Mouse (Mus musculus) MEL (cell line): ENCODE data around the gene Nop58. TPM values are rescaled to one million over a fixed set of nuclear protein-coding genes. Genes with fewer than 3 reads are reported as not detected.

ENCODE experiments used
- DNase-seq: peaks from one replicate; pipeline ENCODE4 v3.0.0; 2011; ENCODE audit warnings: low read depth, low spot score
- H3K27ac ChIP-seq: 2 replicates; pipeline ENCODE4 v1.5.1; 2012; ENCODE audit warnings: low read depth, mild to moderate bottlenecking, control low read depth, low read length, moderate library complexity; ENCODE audit not compliant: control insufficient read depth
- H3K27me3 ChIP-seq, 2 experiments: fragments of 150-350 bp in 1 of 2; sonication (generic) in 1 of 2; 2 replicates each; pipeline ENCODE4 v1.6.1; 2012; ENCODE audit warnings: low read length in 2 of 2, mild to moderate bottlenecking in 2 of 2, improper control_type of control experiment in 1 of 2, moderate library complexity in 1 of 2; ENCODE audit not compliant: insufficient read depth in 2 of 2, control insufficient read depth in 1 of 2
- H3K36me3 ChIP-seq, 2 experiments: 2 replicates each; pipeline ENCODE4 v1.6.1; 2012 to 2014; ENCODE audit warnings: low read length in 2 of 2, improper control_type of control experiment in 1 of 2, inconsistent platforms in 1 of 2, mild to moderate bottlenecking in 1 of 2; ENCODE audit not compliant: insufficient read depth in 2 of 2, control insufficient read depth in 1 of 2
- H3K4me1 ChIP-seq, 2 experiments: fragments of 150-350 bp in 1 of 2; sonication (generic) in 1 of 2; 2 replicates each; pipeline ENCODE4 v1.6.1; 2012; ENCODE audit warnings: low read length in 2 of 2, improper control_type of control experiment in 1 of 2, mild to moderate bottlenecking in 1 of 2; ENCODE audit not compliant: insufficient read depth in 2 of 2, control insufficient read depth in 1 of 2
- H3K4me3 ChIP-seq, 2 experiments: fragments of 150-350 bp in 1 of 2; sonication (generic) in 1 of 2; 2 replicates each; pipeline ENCODE4 v1.5.1; 2012; ENCODE audit warnings: low read depth in 2 of 2, low read length in 2 of 2, mild to moderate bottlenecking in 2 of 2, moderate library complexity in 2 of 2, control low read depth in 1 of 2, improper control_type of control experiment in 1 of 2; ENCODE audit not compliant: control insufficient read depth in 1 of 2, insufficient read depth in 1 of 2
- H3K79me2 ChIP-seq: 2 replicates; pipeline ENCODE4 v1.6.1; 2012; ENCODE audit warnings: mild to moderate bottlenecking, low read length, moderate library complexity; ENCODE audit not compliant: control insufficient read depth, poor library complexity, insufficient read depth
- H3K9ac ChIP-seq: 2 replicates; pipeline ENCODE4 v1.6.1; 2012; ENCODE audit warnings: low read depth, mild to moderate bottlenecking, control low read depth, low read length, moderate library complexity; ENCODE audit not compliant: control insufficient read depth, poor library complexity, severe bottlenecking
- H3K9me3 ChIP-seq: fragments of 150-350 bp; sonication (generic); replicated peaks from 2 replicates; pipeline ENCODE4 v1.6.1; 2012; ENCODE audit warnings: mild to moderate bottlenecking, low read length, improper control_type of control experiment, moderate library complexity; ENCODE audit not compliant: insufficient read depth
- CHD1 ChIP-seq: IDR thresholded peaks from 2 replicates; pipeline ENCODE4 v1.6.1; 2012; ENCODE audit warnings: low read depth, mild to moderate bottlenecking, inconsistent platforms, low read length, improper control_type of control experiment
- CTCF ChIP-seq, 3 experiments: IDR thresholded peaks in 2 of 3; conservative IDR thresholded peaks in 1 of 3; 2 replicates each; pipeline ENCODE4 v1.5.1; 2011 to 2012; ENCODE audit warnings: low read length in 3 of 3, low read depth in 2 of 3, mild to moderate bottlenecking in 2 of 3, improper control_type of control experiment in 1 of 3, inconsistent platforms in 1 of 3, mixed read lengths in 1 of 3, moderate library complexity in 1 of 3; ENCODE audit not compliant: control insufficient read depth in 1 of 3, insufficient read depth in 1 of 3, poor library complexity in 1 of 3, severe bottlenecking in 1 of 3
- ELF1 ChIP-seq: IDR thresholded peaks from 2 replicates; pipeline ENCODE4 v1.6.1; 2014; ENCODE audit warnings: low read depth, mild to moderate bottlenecking, inconsistent platforms, low read length, improper control_type of control experiment, moderate library complexity
- EP300 ChIP-seq, 2 experiments: IDR thresholded peaks; 2 replicates each; pipeline ENCODE4 v1.6.1; 2011; ENCODE audit warnings: improper control_type of control experiment in 2 of 2, low read length in 2 of 2, low read depth in 1 of 2, mild to moderate bottlenecking in 1 of 2
- ETS1 ChIP-seq: IDR thresholded peaks from 2 replicates; pipeline ENCODE4 v1.6.1; 2012; ENCODE audit warnings: low read depth, mild to moderate bottlenecking, inconsistent platforms, low read length, improper control_type of control experiment, moderate library complexity
- GABPA ChIP-seq: IDR thresholded peaks from 2 replicates; pipeline ENCODE4 v1.6.1; 2012; ENCODE audit warnings: low read depth, mild to moderate bottlenecking, inconsistent platforms, low read length, improper control_type of control experiment, moderate library complexity
- GATA1 ChIP-seq: IDR thresholded peaks from 2 replicates; pipeline ENCODE4 v1.6.1; 2011; ENCODE audit warnings: low read depth, low read length, improper control_type of control experiment
- HCFC1 ChIP-seq: IDR thresholded peaks from 2 replicates; pipeline ENCODE4 v1.6.1; 2012; ENCODE audit warnings: low read depth, mild to moderate bottlenecking, inconsistent platforms, low read length, improper control_type of control experiment, moderate library complexity
- MAFK ChIP-seq: IDR thresholded peaks from 2 replicates; pipeline ENCODE4 v1.6.1; 2011; ENCODE audit warnings: low read depth, mild to moderate bottlenecking, low read length, improper control_type of control experiment, borderline replicate concordance
- MEF2A ChIP-seq: IDR thresholded peaks from 2 replicates; pipeline ENCODE4 v1.6.1; 2014; ENCODE audit warnings: low read depth, mild to moderate bottlenecking, inconsistent platforms, low read length, improper control_type of control experiment; ENCODE audit not compliant: poor library complexity, insufficient replicate concordance, severe bottlenecking; ENCODE audit errors: extremely low read depth
- MXI1 ChIP-seq: IDR thresholded peaks from 2 replicates; pipeline ENCODE4 v1.6.1; 2011; ENCODE audit warnings: mild to moderate bottlenecking, low read depth, low read length, improper control_type of control experiment
- MYC ChIP-seq: IDR thresholded peaks from 2 replicates; pipeline ENCODE4 v1.6.1; 2011; ENCODE audit warnings: low read depth, mild to moderate bottlenecking, low read length, improper control_type of control experiment, moderate library complexity
- POLR2A ChIP-seq, 2 experiments: IDR thresholded peaks; 2 replicates each; pipeline ENCODE4 v1.6.1; 2011 to 2012; ENCODE audit warnings: low read length in 2 of 2, mild to moderate bottlenecking in 2 of 2, control low read depth in 1 of 2, improper control_type of control experiment in 1 of 2, low read depth in 1 of 2, moderate library complexity in 1 of 2; ENCODE audit not compliant: control insufficient read depth in 1 of 2, insufficient read depth in 1 of 2, poor library complexity in 1 of 2
- POLR2AphosphoS2 ChIP-seq: IDR thresholded peaks from 2 replicates; pipeline ENCODE4 v1.6.1; 2011; ENCODE audit warnings: low read length, improper control_type of control experiment
- RAD21 ChIP-seq: IDR thresholded peaks from 2 replicates; pipeline ENCODE4 v1.6.1; 2011; ENCODE audit warnings: mild to moderate bottlenecking, low read depth, low read length, improper control_type of control experiment
- RCOR1 ChIP-seq: IDR thresholded peaks from 2 replicates; pipeline ENCODE4 v1.6.1; 2012; ENCODE audit warnings: low read depth, mild to moderate bottlenecking, inconsistent platforms, low read length, improper control_type of control experiment
- SIN3A ChIP-seq: IDR thresholded peaks from 2 replicates; pipeline ENCODE4 v1.6.1; 2012; ENCODE audit warnings: low read length, improper control_type of control experiment, inconsistent platforms
- TCF12 ChIP-seq: IDR thresholded peaks from 2 replicates; pipeline ENCODE4 v1.6.1; 2014; ENCODE audit warnings: low read depth, mild to moderate bottlenecking, inconsistent platforms, low read length, improper control_type of control experiment, moderate library complexity
- USF1 ChIP-seq: IDR thresholded peaks from 2 replicates; pipeline ENCODE4 v1.6.1; 2014; ENCODE audit warnings: low read depth, mild to moderate bottlenecking, inconsistent platforms, low read length, improper control_type of control experiment, moderate library complexity
- USF2 ChIP-seq, 2 experiments: IDR thresholded peaks; 2 replicates each; pipeline ENCODE4 v1.6.1; 2011 to 2012; ENCODE audit warnings: improper control_type of control experiment in 2 of 2, low read length in 2 of 2, borderline replicate concordance in 1 of 2, inconsistent platforms in 1 of 2, low read depth in 1 of 2, mild to moderate bottlenecking in 1 of 2; ENCODE audit not compliant: insufficient read depth in 1 of 2
- ZC3H11A ChIP-seq: IDR thresholded peaks from 2 replicates; pipeline ENCODE4 v1.6.1; 2012; ENCODE audit warnings: low read depth, mild to moderate bottlenecking, inconsistent platforms, low read length, improper control_type of control experiment
- ZKSCAN1 ChIP-seq: IDR thresholded peaks from 2 replicates; pipeline ENCODE4 v1.6.1; 2012; ENCODE audit warnings: low read depth, mild to moderate bottlenecking, inconsistent platforms, low read length, improper control_type of control experiment, moderate library complexity
- ZMIZ1 ChIP-seq: IDR thresholded peaks from 2 replicates; pipeline ENCODE4 v1.6.1; 2012; ENCODE audit warnings: low read depth, mild to moderate bottlenecking, inconsistent platforms, low read length, improper control_type of control experiment, moderate library complexity
- ZNF384 ChIP-seq: IDR thresholded peaks from 2 replicates; pipeline ENCODE4 v1.6.1; 2012; ENCODE audit warnings: low read depth, mild to moderate bottlenecking, inconsistent platforms, low read length, improper control_type of control experiment
- polyA plus RNA-seq, 2 experiments: library from polyadenylated mRNA; stranded (reverse) in 1 of 2; unstranded in 1 of 2; fragments of >175 nt in 1 of 2; fragments of >200 nt in 1 of 2; gene quantifications; 2 replicates each; pipeline versions ENCODE4 v1.2.1 to v1.2.4; 2012; ENCODE audit warnings: low replicate concordance in 2 of 2, low read depth in 1 of 2; ENCODE audit not compliant: insufficient read length in 2 of 2, insufficient read depth in 1 of 2, missing spikeins in 1 of 2
- total RNA-seq: library from RNA; depleted of rRNA; stranded (reverse); fragments of 300-350 nt; gene quantifications from 2 replicates; pipeline ENCODE4 v1.2.3, GENCODE M21; 2012

The Nop58 gene
- total and polyA plus RNA-seq, 3 experiments = 474 to 1,828 (median 590) TPM

DNA sequence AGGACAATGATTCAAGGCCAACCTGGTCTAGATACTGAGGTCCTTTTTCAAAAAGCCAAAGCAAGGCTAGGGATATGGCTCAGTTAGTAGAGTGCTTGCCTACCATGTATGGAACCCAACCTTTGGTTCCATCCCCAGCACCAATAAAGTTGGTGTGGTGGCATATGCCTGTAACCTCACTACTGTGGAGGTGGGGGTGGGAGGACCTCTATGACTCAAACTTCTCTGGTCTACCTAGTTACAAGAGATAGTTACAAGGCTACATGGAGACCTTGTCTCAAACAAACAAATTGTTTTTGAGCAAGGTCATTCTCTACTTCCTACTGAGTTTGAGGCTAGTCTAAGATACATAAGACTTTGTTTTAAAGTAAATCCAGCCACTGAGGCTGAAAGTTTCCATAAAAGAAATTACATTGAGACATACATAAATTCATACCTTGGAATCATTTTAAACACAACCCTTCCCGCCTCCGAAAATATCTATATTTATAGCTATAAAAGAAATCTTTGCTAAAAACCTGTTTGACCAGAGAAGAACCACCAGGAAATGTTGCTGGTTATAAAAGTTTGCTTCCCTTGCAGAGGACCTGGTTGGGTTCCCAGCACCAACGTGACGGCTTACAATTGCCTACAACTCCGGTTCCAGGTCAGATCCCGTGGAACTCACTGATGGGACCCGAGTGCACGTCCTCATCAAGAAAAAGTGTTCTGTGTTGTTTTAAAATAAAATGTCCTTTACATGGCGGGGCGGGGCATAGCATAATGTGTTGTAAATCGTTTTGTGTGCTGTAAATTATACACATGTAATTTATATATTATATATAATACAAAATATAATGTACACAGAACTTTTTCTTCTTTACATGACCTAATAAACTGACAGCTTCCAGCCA is 599 bp upstream of the Nop58 start (continued):
- TF ChIP-seq USF2 (IDR thresholded peaks at IDR 0.05; ENCODE audit: borderline replicate concordance in 1 of 2, insufficient read depth in 1 of 2, low read depth in 1 of 2, low read length in 2 of 2) (no peak), POLR2AphosphoS2 (0 out of 2 replicates have a peak, but pooled peaks have one; percentile 6), RCOR1 (no peak), ZC3H11A (no peak), MAFK (no peak), HCFC1 (no peak), GABPA (no peak), RAD21 (no peak), ZMIZ1 (peak; percentile 51; the same call in 1 of the 2 replicates), EP300 (IDR thresholded peaks at IDR 0.05; ENCODE audit: low read depth in 1 of 2, low read length in 2 of 2) (no peak), ELF1 (no peak)

DNA sequence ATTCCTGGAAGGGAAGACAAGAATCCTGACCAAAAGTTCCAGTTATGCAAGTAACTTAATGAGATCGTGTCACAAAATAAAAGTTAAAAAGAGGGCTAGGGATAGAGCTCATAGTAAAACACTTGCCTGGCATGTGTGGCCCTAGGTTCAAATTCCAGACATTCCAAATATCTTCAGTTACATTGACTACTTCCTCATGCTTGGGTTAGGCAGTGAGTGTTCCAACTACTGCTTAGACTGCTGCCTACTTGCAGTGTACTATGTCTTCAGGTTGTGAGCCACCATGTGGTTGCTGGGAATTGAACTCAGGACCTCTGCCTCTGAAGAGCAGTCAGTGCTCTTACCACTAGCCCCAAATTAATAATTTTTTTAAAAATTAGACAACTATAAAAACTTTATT is 2.7 kb downstream of the Nop58 start:
- peak; percentile 62 for DNase-seq
- peaks cover 35 to 43% of the 10 kb centered on the region in 2 experiments for H3K36me3 ChIP-seq
- no peaks in the 10 kb centered on the region for H3K9me3 ChIP-seq
- peak; percentile 40; the same call in 1 of the 2 replicates for TF ChIP-seq MXI1
- peak; percentile 38; the same call in 1 of the 2 replicates for TF ChIP-seq SIN3A
- no peak for TF ChIP-seq MEF2A
- TF ChIP-seq, all 39 proteins: peak for 2
- H3K79me2 ChIP-seq = peaks cover 56% of the 10 kb centered on the region
- peak overlapping the region; percentile 12 to 74 for H3K4me3 ChIP-seq
- no peaks in the 10 kb centered on the region for H3K27me3 ChIP-seq
- H3K4me1 ChIP-seq = peaks cover 0 to 4% of the 10 kb centered on the region in 2 experiments; a peak in 3 of 4 replicates
- H3K9ac ChIP-seq = peak overlapping the region; percentile 100
- no peak overlapping the region for H3K27ac ChIP-seq

DNA sequence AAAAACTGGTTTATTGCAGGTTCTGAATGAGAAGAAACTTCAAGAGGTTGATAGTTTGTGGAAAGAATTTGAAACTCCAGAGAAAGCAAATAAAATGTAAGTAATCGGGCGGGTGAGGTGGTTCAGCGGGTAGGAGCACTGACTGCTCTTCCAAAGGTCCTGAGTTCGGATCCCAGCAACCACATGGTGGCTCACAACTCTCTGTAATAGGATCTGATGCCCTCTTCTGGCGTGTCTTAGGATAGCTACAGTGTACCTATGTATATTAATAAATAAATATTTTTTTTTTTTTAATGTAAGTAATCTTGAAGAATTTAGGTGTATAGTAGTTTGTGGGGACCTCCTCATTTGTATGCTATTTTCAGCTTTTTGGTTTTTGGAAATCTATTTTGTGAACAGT is 5.7 kb downstream of the Nop58 start:
- DNase-seq = no peak
- peaks cover 31 to 65% of the 10 kb centered on the region in 2 experiments for H3K36me3 ChIP-seq
- no peak overlapping the region for H3K27ac ChIP-seq
- no peaks in the 10 kb centered on the region; a peak in 1 of 4 replicates for H3K4me1 ChIP-seq
- no peaks in the 10 kb centered on the region for H3K9me3 ChIP-seq
- H3K4me3 ChIP-seq = no peak overlapping the region
- H3K9ac ChIP-seq = no peak overlapping the region
- peaks cover 59% of the 10 kb centered on the region for H3K79me2 ChIP-seq
- no peaks in the 10 kb centered on the region for H3K27me3 ChIP-seq
- peak; percentile 48; the same call in 1 of the 2 replicates for TF ChIP-seq ZNF384
- TF ChIP-seq TCF12 = no peak
- TF ChIP-seq ZKSCAN1 = no peak
- TF ChIP-seq MXI1 = 0 out of 2 replicates have a peak, but pooled peaks have one; percentile 33
- TF ChIP-seq POLR2A (IDR thresholded peaks at IDR 0.05; ENCODE audit: control insufficient read depth in 1 of 2, insufficient read depth in 1 of 2, low read depth in 1 of 2, low read length in 2 of 2, poor library complexity in 1 of 2) = no peak; a peak in 1 of 4 replicates
- TF ChIP-seq GATA1 = no peak
- TF ChIP-seq CTCF (IDR thresholded peaks at IDR 0.05 in 2 of 3, conservative IDR thresholded peaks at IDR 0.05 in 1 of 3; ENCODE audit: control insufficient read depth in 1 of 3, insufficient read depth in 1 of 3, low read depth in 2 of 3, low read length in 3 of 3, poor library complexity in 1 of 3, severe bottlenecking in 1 of 3) = peak in 2 of 3 experiments; percentile 12 to 19; a peak in 1 of 6 replicates
- no peak for TF ChIP-seq ETS1
- no peak for TF ChIP-seq CHD1
- TF ChIP-seq SIN3A = peak; percentile 45; the same call in 1 of the 2 replicates
- TF ChIP-seq RCOR1 = no peak
- TF ChIP-seq MYC = peak; percentile 65; the same call in 1 of the 2 replicates
- TF ChIP-seq USF1 = no peak
- peak; percentile 23; the same call in 1 of the 2 replicates for TF ChIP-seq POLR2AphosphoS2
